Mouse (Mus musculus) layer of hippocampus, postnatal 25 days (tissue): ENCODE measurements around the gene Olfr641. TPM values are rescaled to one million over a fixed set of nuclear protein-coding genes. Genes with fewer than 3 reads are reported as not detected.

Experiments used
- DNase-seq, 2 experiments: peaks; one replicate each; pipeline ENCODE4 v3.0.0; 2022; ENCODE audit warnings: mixed read lengths in 2 of 2, low spot score in 1 of 2; ENCODE audit errors: extremely low spot score in 1 of 2
- total RNA-seq, 2 experiments: library from RNA; stranded (reverse); gene quantifications; 2 replicates each; pipeline ENCODE4 v1.2.3; 2021

The Olfr641 gene
- total RNA-seq = not detected

- no peak for DNase-seq
Measured at GRCm38 (mm10) chr7:104035145-104035544, at the start of gene Olfr641. Olfr641 (plus strand) TSS chr7:104035445.

GRCm38 (mm10) chr7:103998446-103998845 is 36.8 kb upstream of the Olfr641 start, which contains the start of gene Olfr638:
Olfr638 (plus strand) TSS chr7:103998746.
- DNase-seq = no peak

DNA sequence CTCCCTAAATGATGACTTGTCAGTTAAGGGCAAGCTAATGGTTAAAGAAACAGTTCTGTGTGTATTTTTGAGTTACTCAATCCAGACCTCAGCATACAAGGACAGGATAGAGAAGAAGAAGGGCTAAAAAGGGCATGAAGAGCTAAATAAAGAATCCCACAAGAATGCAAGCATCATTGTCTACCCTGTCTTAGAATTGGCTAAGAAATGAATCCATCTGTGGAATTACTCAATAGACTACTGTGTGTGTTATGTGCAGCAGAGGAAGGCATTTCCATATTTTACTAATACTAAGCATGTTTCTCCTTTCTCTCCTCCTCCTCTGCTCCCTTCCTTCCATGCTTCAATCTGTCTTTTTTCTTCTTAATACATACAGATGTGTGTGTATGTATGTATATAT is 36.1 kb upstream of the Olfr641 start:
- DNase-seq = no peak

DNA sequence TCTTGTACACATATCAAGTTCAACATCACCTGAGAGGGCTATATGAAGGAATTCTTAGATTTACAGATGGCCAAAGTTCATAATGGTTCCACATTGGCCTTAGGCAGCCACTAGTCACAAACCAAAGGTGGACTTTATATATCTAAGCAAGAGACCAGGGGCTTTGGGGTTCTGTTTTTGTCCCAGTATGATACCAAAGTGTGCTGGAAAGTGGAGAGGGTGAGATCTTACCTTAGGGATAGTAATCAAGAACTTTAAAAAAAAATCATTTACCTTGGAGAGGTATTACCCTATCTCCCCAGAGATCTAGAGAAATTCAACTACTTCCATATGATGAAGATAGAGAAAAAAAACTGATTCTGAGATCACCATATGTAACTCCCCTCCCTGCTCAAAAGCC is 18.0 kb upstream of the Olfr641 start, which contains the start of gene Olfr639:
Olfr639 (minus strand) TSS at position 101 of the 400 bp plus-strand sequence.
- no peak for DNase-seq

DNA sequence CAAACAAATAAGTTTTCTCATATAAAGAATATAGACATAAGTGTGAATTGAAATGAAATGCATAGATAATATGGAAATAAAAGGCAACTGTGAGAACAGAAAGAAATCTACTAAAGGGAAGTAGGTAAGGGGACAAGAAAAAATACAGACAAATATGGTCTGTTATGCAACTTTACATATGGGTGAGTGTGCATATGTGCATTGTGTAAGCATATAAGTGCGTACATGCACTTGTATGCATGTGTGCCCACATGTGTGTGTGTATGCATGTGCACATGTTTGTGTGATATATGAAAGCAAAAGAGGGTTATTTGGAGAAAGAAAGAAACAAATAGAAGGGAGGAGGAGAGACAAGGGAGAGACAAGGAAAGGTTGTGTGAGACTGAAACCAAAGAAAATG is 16.3 kb upstream of the Olfr641 start:
- DNase-seq = no peak

- DNase-seq = no peak
Measured at GRCm38 (mm10) chr7:104021651-104022050, 13.6 kb upstream of the Olfr641 start.

GRCm38 (mm10) chr7:104025473-104025872 is 9.8 kb upstream of the Olfr641 start, which contains the start of gene Olfr640:
Olfr640 (minus strand) TSS chr7:104025573.
- no peak for DNase-seq

- DNase-seq = no peak
Measured at GRCm38 (mm10) chr7:104026978-104027377, 8.3 kb upstream of the Olfr641 start.

DNA sequence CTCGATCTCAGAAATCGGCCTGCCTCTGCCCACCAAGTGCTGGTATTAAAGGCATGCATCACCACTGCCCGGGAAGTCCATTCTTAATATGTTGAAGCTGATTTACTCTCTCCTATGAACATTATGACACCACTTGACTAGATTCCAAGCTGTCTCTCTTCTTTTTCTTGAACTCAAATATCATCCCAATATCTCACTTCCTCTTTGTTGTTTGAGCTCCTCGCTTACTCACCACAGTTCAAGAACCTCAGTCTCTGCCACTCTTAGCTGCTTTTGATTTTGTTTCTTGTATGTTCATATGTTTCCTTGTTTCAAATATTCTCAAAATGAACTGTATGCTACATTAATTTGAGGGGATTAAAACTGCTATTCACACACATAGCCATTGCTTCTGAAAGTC is 15.5 kb downstream of the Olfr641 start:
- no peak for DNase-seq

- DNase-seq = no peak
Measured at GRCm38 (mm10) chr7:104052566-104052965, 17.3 kb downstream of the Olfr641 start, which contains the start of gene Olfr642. Olfr642 (minus strand) TSS chr7:104052666.

GRCm38 (mm10) chr7:104059215-104059614 is 24.0 kb downstream of the Olfr641 start:
- no peak for DNase-seq

GRCm38 (mm10) chr7:104061345-104061744 is 26.1 kb downstream of the Olfr641 start, which contains the start of gene 4930516K23Rik:
4930516K23Rik (minus strand) TSS chr7:104061445.
- DNase-seq = no peak

- no peak for DNase-seq
Measured at GRCm38 (mm10) chr7:104071769-104072168, 36.5 kb downstream of the Olfr641 start, which contains the start of gene Olfr644. Olfr644 (minus strand) TSS chr7:104071869.

DNA sequence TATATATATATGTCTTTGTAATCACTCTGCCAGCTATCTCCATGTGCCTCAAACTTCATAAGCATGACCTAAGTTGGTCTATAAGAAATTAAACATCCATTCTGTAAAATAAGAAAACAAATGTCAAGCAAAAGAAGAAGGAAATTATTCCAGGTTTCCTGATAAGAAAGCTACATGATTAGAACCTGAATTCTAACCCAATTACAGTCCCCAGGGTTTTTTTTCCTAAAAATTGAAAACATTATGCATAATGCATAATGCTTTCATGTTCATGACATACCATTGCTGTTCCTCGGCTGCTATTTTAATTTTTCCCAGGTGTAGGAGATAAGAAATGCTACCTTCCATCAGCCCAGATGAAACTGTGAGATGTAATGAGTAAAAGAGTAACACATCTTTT is 50.1 kb downstream of the Olfr641 start, which contains the start of gene Olfr645:
Olfr645 (minus strand) TSS at position 101 of the 400 bp plus-strand sequence.
- no peak for DNase-seq

Other genes starting within 250 kb of the Olfr641 start
- not detected for gene Olfr67, start 243.6 kb upstream of the Olfr641 start, total RNA-seq
- 10 to 100 TPM; 73.9 to 75.8 TPM for gene Hbb-bt, start 221.4 kb upstream of the Olfr641 start, total RNA-seq
- gene Hbb-bs, start 207.3 kb upstream of the Olfr641 start, total RNA-seq = 100 to 1,000 TPM; 561 to 593 TPM
- gene Hbb-bh2, start 194.9 kb upstream of the Olfr641 start, total RNA-seq = not detected
- gene Hbb-bh1, start 192.3 kb upstream of the Olfr641 start, total RNA-seq = not detected
- not detected for gene Hbb-y, start 182.2 kb upstream of the Olfr641 start, total RNA-seq
- gene Olfr66, start 149.2 kb upstream of the Olfr641 start, total RNA-seq = not detected
- gene Olfr64, start 141.0 kb upstream of the Olfr641 start, total RNA-seq = not detected
- not detected for gene Olfr65, start 132.0 kb upstream of the Olfr641 start, total RNA-seq
- gene Olfr631, start 106.6 kb upstream of the Olfr641 start, total RNA-seq = not detected
- not detected for gene Olfr632, start 101.1 kb upstream of the Olfr641 start, total RNA-seq
- not detected for gene Olfr633, start 91.0 kb upstream of the Olfr641 start, total RNA-seq
- under 1 TPM; 0.05 to 0.07 TPM for gene Olfr635, start 64.3 kb upstream of the Olfr641 start, total RNA-seq
- not detected for gene Olfr638, start 36.7 kb upstream of the Olfr641 start, total RNA-seq
- under 1 TPM; 0.05 to 0.16 TPM for gene Olfr639, start 18.1 kb upstream of the Olfr641 start, total RNA-seq
- not detected for gene Olfr640, start 9.9 kb upstream of the Olfr641 start, total RNA-seq
- gene Olfr642, start 17.2 kb downstream of the Olfr641 start, total RNA-seq = not detected
- gene 4930516K23Rik, start 26.0 kb downstream of the Olfr641 start, total RNA-seq = not detected
- gene Olfr644, start 36.4 kb downstream of the Olfr641 start, total RNA-seq = not detected
- gene Olfr645, start 50.0 kb downstream of the Olfr641 start, total RNA-seq = not detected
- not detected for gene Olfr646, start 69.4 kb downstream of the Olfr641 start, total RNA-seq
- gene Ubqln5, start 94.4 kb downstream of the Olfr641 start, total RNA-seq = not detected
- not detected for gene Olfr643, start 102.0 kb downstream of the Olfr641 start, total RNA-seq
- not detected for gene Ubqln3, start 107.8 kb downstream of the Olfr641 start, total RNA-seq
- gene Ubqlnl, start 115.1 kb downstream of the Olfr641 start, total RNA-seq = not detected
- gene Olfm5, start 129.4 kb downstream of the Olfr641 start, total RNA-seq = not detected
- gene Olfr648, start 147.9 kb downstream of the Olfr641 start, total RNA-seq = under 1 TPM; 0.10 to 0.23 TPM
- gene Olfr649, start 160.5 kb downstream of the Olfr641 start, total RNA-seq = not detected
- gene Trim6, start 183.3 kb downstream of the Olfr641 start, total RNA-seq = under 1 TPM; 0.30 to 0.59 TPM
- under 1 TPM; 0.69 to 0.96 TPM for gene Trim34a, start 209.0 kb downstream of the Olfr641 start, total RNA-seq